ENCODE assay signal across 19 mouse cellular contexts in the genomic region with DNA sequence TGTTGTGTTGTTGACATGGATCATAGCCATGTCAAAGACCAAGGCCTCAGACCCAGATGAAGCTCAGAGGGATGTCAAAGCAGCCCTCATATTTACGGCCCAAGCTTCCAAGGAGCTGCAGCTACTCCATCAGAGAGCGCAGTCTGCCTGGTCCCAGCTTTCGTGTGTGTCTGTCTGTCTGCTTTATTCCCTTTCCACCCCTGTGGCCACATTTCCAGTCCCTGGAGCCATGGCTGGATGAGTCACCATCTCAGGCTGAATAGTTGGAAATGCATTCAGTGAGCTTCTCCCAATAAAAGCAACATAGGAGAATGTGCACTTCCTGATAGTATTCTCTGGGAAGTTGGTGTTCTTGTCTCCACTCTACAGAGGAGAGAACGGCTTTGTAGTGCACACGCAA.
"Had no signal": no experiment of that assay in that cellular context is flagged by ENCODE, and none has a peak within 500 bp of the region (broad histone marks: within the 10 kb centered on the region; RNA-seq: fewer than 3 reads in every experiment).

No protein-coding gene starts in this region.

- ATAC-seq: forebrain, embryonic 13.5 days; forebrain, embryonic 14.5 days; forebrain, embryonic 15.5 days; forebrain, embryonic 16.5 days; forebrain, postnatal 0 days had no signal

- DNase-seq: cerebellum, adult 9-10 months; cerebellum, adult 9-11 months; cerebellum, postnatal 10 days; cerebellum, postnatal 14 days; cerebellum, postnatal 25 days; cerebellum, postnatal 36 days; embryo, embryonic 11 days; forebrain, postnatal 0 days; gastrocnemius, adult 2 months; gastrocnemius, postnatal 10 days; gastrocnemius, postnatal 14 days; gastrocnemius, postnatal 25 days; gastrocnemius, postnatal 36 days; heart, adult 18-20 months; heart, adult 2 months had no signal
